Mouse (Mus musculus): ENCODE results near the gene Ankrd33.

The Ankrd33 gene

DNA sequence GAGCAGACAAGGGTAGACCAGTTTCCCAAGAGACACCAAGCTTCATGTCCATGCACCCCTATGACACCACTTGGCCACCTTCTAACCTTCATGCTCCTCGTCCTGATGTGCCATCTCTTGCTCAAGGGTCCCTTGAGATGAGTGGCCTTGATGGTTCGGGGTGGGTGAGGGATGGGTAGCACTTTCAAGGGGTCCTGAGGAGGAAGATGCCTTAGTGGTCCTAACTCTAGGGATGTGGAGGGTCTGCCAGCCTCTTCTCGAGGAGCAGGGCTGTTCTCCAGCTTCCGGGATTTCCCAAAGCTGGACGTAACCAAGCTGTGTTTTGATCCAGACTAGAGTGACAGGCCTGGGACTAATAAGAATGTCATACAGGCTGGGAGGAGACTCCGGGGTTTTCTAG lies 10.0 kb downstream of the Ankrd33 start:
- no peak for DNase-seq (ENCODE audit: low spot score)

GRCm38 (mm10) chr15:101126876-101127544 lies 11.5 kb downstream of the Ankrd33 start:
- no peak for DNase-seq (ENCODE audit: low spot score)

- DNase-seq (ENCODE audit: low spot score), result no peak
These were observed 12.9 kb downstream of the Ankrd33 start, which contains the start of gene Acvrl1 for GRCm38 (mm10) chr15:101128181-101129089. Acvrl1 (plus strand) TSS chr15:101128522.

GRCm38 (mm10) chr15:101129412-101129811 lies 13.9 kb downstream of the Ankrd33 start:
- no peak for DNase-seq (ENCODE audit: low spot score)

DNA sequence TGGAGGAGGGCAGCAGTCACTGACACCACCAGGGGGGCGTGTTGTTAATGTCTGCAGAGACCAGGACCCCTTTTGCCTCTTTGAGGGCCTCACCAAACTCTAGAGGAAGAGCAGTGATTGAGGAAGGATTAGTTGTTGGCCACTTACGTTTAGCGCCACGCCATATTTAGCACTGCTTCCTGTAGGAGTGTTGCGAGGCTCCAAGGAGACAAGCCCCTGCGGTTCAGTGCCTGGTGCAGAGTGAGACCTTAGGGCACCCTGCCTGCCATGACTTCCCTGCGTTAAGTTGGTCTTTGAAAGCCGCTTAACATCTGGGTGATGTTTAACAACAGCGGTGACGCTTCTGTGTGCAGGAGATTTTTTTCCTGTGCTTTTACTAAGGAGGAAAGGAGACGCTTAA lies 15.9 kb downstream of the Ankrd33 start:
- DNase-seq (ENCODE audit: low spot score), result no peak

GRCm38 (mm10) chr15:101132041-101132440 lies 16.5 kb downstream of the Ankrd33 start:
- DNase-seq (ENCODE audit: low spot score), result no peak

DNA sequence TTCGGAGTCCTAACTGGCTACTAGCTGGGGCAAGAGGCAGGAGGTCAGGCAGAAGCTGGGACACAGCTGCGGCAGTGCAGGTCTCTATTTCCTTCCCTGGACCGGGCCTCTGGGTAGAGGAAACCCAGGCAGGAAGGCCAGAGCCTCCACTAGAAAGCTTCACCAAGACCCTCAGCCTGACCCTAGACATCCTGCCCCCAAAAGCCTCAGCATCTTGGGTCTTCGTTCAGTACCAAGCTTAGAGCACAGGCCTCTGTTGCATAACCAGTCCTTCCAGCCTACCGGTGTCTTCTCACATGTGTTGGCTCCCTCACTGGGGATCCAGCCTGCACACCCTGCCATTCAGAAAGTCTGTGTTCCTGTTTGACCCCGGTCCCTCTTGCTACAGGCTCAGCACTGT lies 17.2 kb downstream of the Ankrd33 start:
- no peak for DNase-seq (ENCODE audit: low spot score)

DNA sequence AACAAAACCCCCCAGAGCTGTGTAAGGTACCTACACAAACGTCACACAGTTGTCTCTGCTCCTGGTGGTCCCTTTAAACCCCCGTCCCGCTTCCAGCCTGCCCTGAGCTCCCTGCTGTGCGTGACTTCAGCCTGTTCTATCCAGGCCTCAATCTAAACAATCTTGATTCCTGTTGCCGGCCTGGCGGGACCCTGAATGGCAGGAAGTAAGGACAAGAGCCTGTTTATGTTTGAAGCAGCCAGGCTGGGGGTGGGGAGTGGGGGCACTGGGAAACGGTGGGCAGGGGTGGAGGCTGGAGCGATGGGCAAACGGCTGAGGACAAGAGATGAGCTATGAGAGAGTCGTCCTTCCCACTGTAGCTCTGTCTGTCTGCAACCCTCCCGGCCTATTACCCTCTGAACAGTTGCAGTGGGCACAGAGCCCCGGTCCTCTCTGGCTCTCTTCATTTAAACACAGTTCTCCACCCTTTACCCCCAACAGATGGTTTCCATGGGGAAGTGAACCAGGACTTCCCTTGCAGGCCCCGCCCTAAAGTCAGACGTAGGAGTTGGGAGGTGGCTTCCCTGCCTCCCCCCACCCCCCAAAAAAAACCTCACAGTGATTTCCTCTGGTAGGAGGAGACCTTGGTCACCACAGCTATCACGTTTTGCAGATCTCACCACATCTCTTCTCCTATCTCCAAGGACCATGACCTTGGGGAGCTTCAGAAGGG lies 18.6 kb downstream of the Ankrd33 start:
- DNase-seq (ENCODE audit: low spot score), result no peak

DNA sequence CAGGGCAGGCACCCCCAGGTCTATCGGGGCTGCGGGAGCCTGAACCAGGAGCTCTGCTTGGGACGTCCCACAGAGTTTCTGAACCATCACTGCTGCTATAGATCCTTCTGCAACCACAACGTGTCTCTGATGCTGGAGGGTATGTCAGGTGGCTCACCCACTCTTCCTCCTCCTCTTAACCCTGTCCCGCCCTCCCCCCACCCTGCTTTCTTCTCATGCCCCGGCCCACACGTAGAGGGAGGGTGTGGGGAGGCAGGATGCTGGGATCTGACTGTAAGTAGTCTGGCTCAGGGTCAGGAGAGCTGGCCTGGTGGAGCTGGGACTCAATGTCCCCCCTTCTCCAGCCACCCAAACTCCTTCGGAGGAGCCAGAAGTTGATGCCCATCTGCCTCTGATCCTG lies 19.9 kb downstream of the Ankrd33 start:
- DNase-seq (ENCODE audit: low spot score), result no peak

DNA sequence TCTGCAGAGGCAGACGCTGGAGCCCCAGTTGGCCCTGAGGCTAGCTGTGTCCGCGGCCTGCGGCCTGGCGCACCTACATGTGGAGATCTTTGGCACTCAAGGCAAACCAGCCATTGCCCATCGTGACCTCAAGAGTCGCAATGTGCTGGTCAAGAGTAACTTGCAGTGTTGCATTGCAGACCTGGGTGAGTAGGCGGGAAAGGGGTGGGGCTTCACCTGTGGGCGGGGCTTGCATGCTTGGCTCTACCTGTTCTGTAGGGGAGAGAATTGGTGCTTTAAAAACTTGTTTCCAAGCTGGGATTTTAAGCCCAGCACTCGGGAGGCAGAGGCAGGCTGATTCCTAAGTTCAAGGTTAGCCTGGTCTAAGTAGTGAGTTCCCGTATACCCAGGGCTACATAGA lies 21.9 kb downstream of the Ankrd33 start:
- DNase-seq (ENCODE audit: low spot score), result no peak

- DNase-seq (ENCODE audit: low spot score), result no peak
These were observed 23.1 kb downstream of the Ankrd33 start for GRCm38 (mm10) chr15:101138675-101139074.

DNA sequence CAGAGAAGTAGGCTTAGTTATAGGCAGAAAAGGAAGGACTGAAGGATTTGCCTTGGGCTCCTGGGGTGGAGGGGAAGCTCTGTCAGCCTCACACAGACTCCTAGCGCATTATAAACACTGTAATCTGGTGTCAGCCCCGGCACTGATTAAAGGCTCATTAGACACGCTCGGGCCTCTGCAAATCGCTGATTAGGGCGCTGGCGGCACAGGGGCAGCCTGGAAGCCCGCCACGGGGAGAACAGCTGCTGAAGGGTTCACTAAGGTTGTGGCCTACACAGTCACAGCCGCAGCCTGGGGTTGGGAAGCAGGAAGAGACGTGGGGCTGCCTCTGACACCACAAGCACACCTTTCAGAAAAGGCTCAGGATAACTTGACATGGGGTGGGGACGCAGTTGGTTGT lies 24.3 kb downstream of the Ankrd33 start:
- peak; percentile 65 for DNase-seq (ENCODE audit: low spot score)

DNA sequence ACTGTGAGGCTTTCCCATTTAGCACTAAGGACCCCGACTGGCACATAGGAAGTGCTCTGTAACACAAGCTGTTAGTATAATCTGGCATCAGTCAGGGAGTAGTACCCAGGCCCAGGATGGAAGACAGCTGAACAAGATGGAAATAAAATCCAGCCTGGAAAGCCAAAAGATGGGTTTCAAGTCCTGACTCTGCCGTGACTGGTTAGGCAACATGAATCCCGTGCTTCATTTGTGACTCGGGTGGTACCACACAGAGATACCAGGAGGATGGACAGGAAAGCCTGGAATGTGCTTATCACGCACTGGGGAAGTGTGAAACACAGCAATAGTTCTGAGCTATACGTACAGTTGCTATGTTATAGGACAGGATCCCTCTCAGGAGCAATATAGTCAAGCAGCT lies 25.0 kb downstream of the Ankrd33 start:
- no peak for DNase-seq (ENCODE audit: low spot score)

DNA sequence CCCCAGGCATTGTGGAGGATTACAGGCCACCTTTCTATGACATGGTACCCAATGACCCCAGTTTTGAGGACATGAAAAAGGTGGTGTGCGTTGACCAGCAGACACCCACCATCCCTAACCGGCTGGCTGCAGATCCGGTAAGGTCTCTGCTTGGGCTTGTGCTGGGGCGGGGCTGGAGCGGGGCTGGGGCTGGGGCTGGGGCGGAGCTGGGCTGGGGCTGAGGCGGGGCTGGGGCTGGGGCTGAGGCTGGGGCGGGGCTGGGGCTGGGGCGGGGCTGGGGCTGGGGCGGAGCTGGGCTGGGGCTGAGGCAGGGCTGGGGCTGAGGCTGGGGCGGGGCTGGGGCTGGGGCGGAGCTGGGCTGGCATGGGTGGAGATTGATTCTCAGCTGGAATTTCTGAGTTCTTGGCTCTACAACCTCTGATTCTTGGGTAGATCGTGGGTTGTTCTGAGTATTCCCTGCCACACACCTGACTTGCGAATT lies 25.5 kb downstream of the Ankrd33 start:
- peak; percentile 71 for DNase-seq (ENCODE audit: low spot score)

- no peak for DNase-seq (ENCODE audit: low spot score)
These were observed 27.1 kb downstream of the Ankrd33 start for GRCm38 (mm10) chr15:101142672-101143071.

- DNase-seq (ENCODE audit: low spot score), result no peak
These were observed 27.9 kb downstream of the Ankrd33 start for GRCm38 (mm10) chr15:101143494-101143893.

- no peak for DNase-seq (ENCODE audit: low spot score)
These were observed 28.6 kb downstream of the Ankrd33 start for GRCm38 (mm10) chr15:101144176-101144575.

DNA sequence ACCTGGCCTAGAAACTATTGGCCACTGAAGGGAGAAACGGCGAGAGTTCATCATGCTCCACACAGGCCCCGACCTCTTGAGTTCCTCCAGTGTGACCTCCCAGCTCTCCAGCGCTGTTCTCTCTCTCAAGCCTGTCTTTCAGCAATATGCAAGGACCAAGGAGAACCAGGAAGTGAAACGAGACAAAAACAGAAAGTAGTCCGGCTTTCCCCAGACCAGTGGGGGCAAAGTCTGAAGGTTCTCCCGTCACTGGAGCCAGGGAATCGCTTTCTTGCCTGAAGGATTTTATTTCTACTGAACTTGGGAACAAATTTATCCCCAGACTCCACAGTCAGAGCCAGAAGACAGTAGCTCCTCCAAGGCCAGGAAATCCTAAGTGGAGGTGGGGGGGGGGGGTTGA lies 29.2 kb downstream of the Ankrd33 start:
- DNase-seq (ENCODE audit: low spot score), result no peak

GRCm38 (mm10) chr15:101145424-101146099 lies 30.0 kb downstream of the Ankrd33 start:
- DNase-seq (ENCODE audit: low spot score), result peak; percentile 97

- DNase-seq (ENCODE audit: low spot score), result no peak
These were observed 30.8 kb downstream of the Ankrd33 start for GRCm38 (mm10) chr15:101146100-101146965.

Measured in retina, embryonic 14.5 days (tissue).